Mouse (Mus musculus) megakaryocyte, embryonic 14.5 days (primary cell): ENCODE measurements around the gene Abracl. TPM values are rescaled to one million over a fixed set of nuclear protein-coding genes. Genes with fewer than 3 reads are reported as not detected.

Experiments
- H3K27me3 ChIP-seq: replicated peaks from 2 replicates; pipeline ENCODE3; 2012; ENCODE audit warnings: inconsistent platforms
- H3K36me3 ChIP-seq: replicated peaks from 2 replicates; pipeline ENCODE3; 2012; ENCODE audit warnings: low read length, inconsistent platforms, mixed read lengths
- H3K4me1 ChIP-seq: 2 replicates; pipeline ENCODE4 v1.6.1; 2012; ENCODE audit warnings: inconsistent platforms
- H3K4me3 ChIP-seq: replicated peaks from 2 replicates; pipeline ENCODE3; 2012; ENCODE audit warnings: moderate library complexity, mild to moderate bottlenecking, inconsistent platforms
- H3K9me3 ChIP-seq: 2 replicates; pipeline ENCODE4 v1.6.1; 2012; ENCODE audit warnings: inconsistent platforms
- FLI1 ChIP-seq: IDR thresholded peaks from 2 replicates; pipeline ENCODE4 v1.6.1; 2012; ENCODE audit warnings: low read length, inconsistent platforms, mixed read lengths
- GATA1 ChIP-seq: IDR thresholded peaks from 3 replicates; pipeline ENCODE4 v1.6.1; 2012; ENCODE audit warnings: mixed read lengths, low read length, inconsistent platforms, borderline replicate concordance
- polyA plus RNA-seq: library from polyadenylated mRNA; stranded (reverse); fragments of >175 nt; gene quantifications from 2 replicates; pipeline ENCODE4 v1.2.3, GENCODE M21; 2012; ENCODE audit warnings: low replicate concordance; ENCODE audit not compliant: insufficient read depth

Abracl gene
- polyA plus RNA-seq, 1 experiment: 127 TPM

DNA sequence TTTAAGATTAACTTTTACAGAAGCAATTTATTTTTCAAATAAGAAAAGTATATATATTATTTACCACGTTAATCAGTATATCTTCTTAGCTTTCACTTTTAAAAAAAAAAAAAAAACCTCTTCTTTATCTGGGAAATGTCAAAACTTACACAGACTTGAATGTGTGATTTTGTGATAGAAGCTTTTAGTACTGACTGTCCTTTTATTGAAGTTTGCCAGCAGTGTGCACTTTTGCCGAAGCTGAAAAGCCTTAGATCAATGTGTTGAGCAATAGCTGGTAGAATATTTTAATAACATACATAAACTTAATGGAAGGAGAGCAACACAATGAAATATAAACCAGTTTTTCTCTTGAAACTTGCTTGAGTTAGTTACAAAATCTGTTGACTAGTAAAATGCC lies 37.7 kb upstream of the Abracl start:
- Histone ChIP-seq H3K9me3 (no peaks in the 10 kb centered on the region), H3K27me3 (no peaks in the 10 kb centered on the region), H3K4me1 (peaks cover 80% of the 10 kb centered on the region), H3K36me3 (peaks cover 4% of the 10 kb centered on the region), H3K4me3 (no peak overlapping the region)
- TF ChIP-seq GATA1: no peak
- no peak for TF ChIP-seq FLI1

DNA sequence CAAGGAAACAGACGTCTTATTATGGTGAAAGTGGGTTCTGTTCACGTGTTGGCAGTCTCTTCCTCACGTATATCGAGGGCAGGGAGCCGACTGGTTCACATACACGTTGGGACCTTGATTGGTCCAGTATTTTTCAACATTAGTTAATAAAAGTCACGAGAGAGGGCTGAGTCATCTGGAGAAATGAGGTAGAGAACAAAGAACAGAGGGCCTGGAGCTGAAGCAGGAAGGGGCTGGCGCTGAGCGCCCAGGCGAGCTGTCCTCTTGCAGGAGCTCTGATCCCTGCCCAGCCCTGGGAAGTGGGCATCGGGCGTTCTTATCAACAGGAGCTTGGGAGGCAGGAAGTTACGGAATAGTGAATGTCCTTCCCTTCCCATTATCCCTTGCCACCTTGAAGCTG lies 36.7 kb upstream of the Abracl start:
- Histone ChIP-seq H3K27me3 (no peaks in the 10 kb centered on the region), H3K4me1 (peaks cover 74% of the 10 kb centered on the region), H3K4me3 (peak overlapping the region; percentile 74), H3K36me3 (no peaks in the 10 kb centered on the region), H3K9me3 (no peaks in the 10 kb centered on the region)
- TF ChIP-seq GATA1: no peak
- no peak for TF ChIP-seq FLI1

DNA sequence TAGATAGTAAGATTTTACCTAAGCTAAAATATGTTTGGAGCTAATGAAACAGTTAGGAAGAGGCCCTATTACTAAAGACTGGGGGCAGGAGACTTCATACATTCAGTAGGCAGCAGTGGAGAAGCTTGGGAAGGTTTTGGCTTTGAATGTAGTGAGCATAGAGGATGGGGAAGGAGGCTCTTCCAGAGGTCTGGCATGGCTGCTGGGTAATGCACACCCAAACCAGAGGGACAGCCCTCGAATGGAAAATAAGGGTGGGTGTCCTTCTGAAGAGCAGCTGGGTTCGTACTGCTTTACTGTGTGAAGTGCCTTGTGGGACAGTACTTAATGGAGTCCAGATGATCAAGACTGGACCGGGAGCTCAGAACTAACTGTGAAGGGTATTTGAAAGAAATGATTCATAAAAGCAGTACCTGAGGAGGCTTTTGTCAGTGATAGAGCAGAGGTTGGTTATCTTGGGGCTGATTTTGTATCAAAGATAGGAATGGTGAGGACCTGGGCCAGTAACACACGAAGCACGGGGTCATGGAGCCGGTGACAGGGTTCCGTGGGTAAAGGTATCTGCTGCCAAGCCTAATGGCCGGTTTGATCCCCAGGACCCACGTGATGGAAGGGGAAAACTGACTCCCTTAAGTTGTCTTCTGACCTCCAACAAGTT lies 35.7 kb upstream of the Abracl start:
- TF ChIP-seq FLI1 (no peak), GATA1 (no peak)
- Histone ChIP-seq H3K4me1 (peaks cover 64% of the 10 kb centered on the region), H3K4me3 (no peak overlapping the region), H3K9me3 (no peaks in the 10 kb centered on the region), H3K36me3 (no peaks in the 10 kb centered on the region), H3K27me3 (no peaks in the 10 kb centered on the region)

- no peak for TF ChIP-seq GATA1
- no peak for TF ChIP-seq FLI1
- Histone ChIP-seq H3K4me1 (peaks cover 58% of the 10 kb centered on the region), H3K9me3 (no peaks in the 10 kb centered on the region), H3K4me3 (peak overlapping the region; percentile 99), H3K27me3 (no peaks in the 10 kb centered on the region), H3K36me3 (no peaks in the 10 kb centered on the region)
Measured at GRCm38 (mm10) chr10:18056391-18056745, 33.3 kb upstream of the Abracl start.

GRCm38 (mm10) chr10:18055696-18056390 lies 32.8 kb upstream of the Abracl start, which contains the start of gene Reps1:
Gene Reps1, plus strand, starts transcription at chr10:18055861.
- H3K4me1 ChIP-seq: peaks cover 52% of the 10 kb centered on the region
- no peaks in the 10 kb centered on the region for H3K27me3 ChIP-seq
- peak within 1 kb of the TSS; percentile 99 for H3K4me3 ChIP-seq
- no peaks in the 10 kb centered on the region for H3K9me3 ChIP-seq
- TF ChIP-seq GATA1: no peak
- no peak for TF ChIP-seq FLI1
- H3K36me3 ChIP-seq: no peaks in the 10 kb centered on the region

DNA sequence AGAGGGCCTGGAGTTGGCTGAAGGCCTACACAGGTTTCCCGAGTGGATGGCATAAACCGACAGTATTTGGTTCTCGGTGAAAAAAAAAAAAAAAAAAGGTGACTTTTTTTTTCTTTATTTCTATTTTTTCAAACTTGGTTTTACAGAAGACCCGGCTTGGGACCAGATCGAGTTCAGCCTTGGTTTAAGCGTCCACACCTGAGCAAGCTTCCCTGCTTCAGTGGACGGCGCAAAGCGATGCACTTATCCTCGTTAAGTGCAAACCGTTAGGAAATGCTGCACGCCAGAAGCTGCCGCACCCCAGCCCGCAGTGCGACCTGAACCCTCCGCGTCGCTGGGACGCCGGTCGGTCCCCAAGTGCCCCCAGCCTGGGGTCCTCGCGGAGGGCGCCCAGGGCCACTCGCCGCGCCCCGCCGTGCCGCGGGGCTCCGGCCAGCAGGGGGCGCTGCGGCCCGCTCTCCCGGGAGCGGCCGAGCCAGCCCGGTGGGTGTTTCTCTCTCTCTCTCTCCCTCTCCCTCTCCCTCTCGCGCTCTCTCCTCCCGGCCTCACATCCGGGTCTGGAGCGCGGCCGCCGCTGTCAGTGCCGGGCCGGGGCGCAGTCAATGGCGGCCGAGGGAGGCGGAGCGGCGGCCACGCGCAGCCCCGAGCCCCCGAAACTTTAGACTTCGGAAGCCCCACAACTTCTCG lies 32.1 kb upstream of the Abracl start:
- no peaks in the 10 kb centered on the region for H3K27me3 ChIP-seq
- no peak for TF ChIP-seq GATA1
- TF ChIP-seq FLI1: no peak
- peak overlapping the region; percentile 99 for H3K4me3 ChIP-seq
- H3K4me1 ChIP-seq: peaks cover 51% of the 10 kb centered on the region
- no peaks in the 10 kb centered on the region for H3K36me3 ChIP-seq
- H3K9me3 ChIP-seq: no peaks in the 10 kb centered on the region

- 0 out of 2 replicates have a peak, but pooled peaks cover 6% of the 10 kb centered on the region for H3K9me3 ChIP-seq
- H3K4me1 ChIP-seq: peaks cover 13% of the 10 kb centered on the region
- no peaks in the 10 kb centered on the region for H3K27me3 ChIP-seq
- H3K36me3 ChIP-seq: no peaks in the 10 kb centered on the region
- no peak overlapping the region for H3K4me3 ChIP-seq
- TF ChIP-seq GATA1: no peak
- no peak for TF ChIP-seq FLI1
Measured at GRCm38 (mm10) chr10:18047380-18048146, 24.5 kb upstream of the Abracl start.

DNA sequence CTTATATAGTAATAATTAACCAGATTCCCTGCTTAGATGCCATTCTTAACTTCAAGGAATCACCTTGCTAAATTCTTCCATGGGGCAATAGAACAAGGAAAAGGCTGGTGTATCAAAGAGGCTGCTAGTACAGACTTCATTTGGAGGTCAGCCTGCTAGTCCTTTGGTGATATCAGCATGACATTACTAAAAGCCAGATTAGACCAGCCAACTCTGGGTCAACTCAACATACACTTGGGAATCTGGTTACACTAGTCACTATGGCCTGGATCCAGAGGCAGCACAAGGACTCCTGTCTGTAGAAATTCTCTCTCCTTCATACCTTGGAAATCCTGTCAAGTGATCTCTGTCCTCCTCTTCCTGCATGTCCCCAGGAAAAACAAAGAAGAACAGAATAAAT lies 23.3 kb upstream of the Abracl start:
- H3K4me3 ChIP-seq: no peak overlapping the region
- peaks cover 12% of the 10 kb centered on the region for H3K4me1 ChIP-seq
- no peaks in the 10 kb centered on the region for H3K36me3 ChIP-seq
- no peaks in the 10 kb centered on the region for H3K27me3 ChIP-seq
- no peak for TF ChIP-seq GATA1
- TF ChIP-seq FLI1: no peak
- 0 out of 2 replicates have a peak, but pooled peaks cover 6% of the 10 kb centered on the region for H3K9me3 ChIP-seq

DNA sequence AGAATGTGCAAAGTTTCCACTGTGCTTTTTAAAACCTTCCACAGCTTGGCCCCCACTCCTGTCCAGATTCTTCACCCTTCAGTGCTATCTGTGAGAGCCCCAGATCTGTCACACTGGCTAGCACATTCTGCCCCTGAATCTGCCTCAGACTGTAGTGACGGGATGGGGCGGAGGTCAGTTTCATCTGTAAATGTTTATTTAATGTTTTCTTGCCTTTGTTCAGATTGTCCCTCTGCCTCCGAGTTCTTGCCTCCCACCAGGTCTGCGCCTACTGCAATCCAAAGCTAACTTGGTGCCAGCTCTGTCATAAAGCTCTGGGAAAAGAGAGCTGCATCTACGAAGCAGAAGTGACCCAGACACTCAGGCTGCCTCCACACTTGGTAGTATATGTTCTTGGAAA lies 13.8 kb upstream of the Abracl start:
- H3K4me3 ChIP-seq: no peak overlapping the region
- H3K36me3 ChIP-seq: no peaks in the 10 kb centered on the region
- H3K9me3 ChIP-seq: no peaks in the 10 kb centered on the region
- H3K27me3 ChIP-seq: no peaks in the 10 kb centered on the region
- TF ChIP-seq FLI1 (no peak), GATA1 (no peak)
- H3K4me1 ChIP-seq: peaks cover 6% of the 10 kb centered on the region
